Mouse (Mus musculus): Measurements from ENCODE around the gene Eif4a1.

DNA sequence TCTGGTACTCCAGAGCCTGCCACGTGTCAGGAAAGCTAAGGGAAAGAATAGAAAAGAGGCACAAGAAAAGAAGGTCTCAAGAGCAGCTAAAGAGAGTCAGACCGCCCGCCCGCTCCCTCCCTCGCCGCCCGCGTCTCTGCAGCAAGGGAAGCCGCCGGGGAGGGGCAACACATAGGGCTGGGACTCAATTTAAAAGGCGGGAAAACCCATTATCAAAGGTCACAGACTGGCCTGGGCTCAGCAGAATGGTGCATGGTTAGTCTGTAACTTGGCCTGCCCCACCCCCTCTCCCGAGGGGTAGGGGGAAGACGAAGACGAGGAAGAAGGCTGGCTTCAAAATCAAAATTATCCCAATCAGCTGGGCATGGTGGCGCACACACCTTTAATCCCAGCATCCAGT, 46.4 kb upstream of the Eif4a1 start:
- TF ChIP-seq CTCF (IDR thresholded peaks at IDR 0.05; ENCODE audit: borderline replicate concordance, insufficient read depth, low read depth, low read length): no peak
- no peak for TF ChIP-seq POLR2A (IDR thresholded peaks at IDR 0.05; ENCODE audit: borderline replicate concordance, insufficient read depth, low read length)
